Mouse (Mus musculus): ENCODE measurements at regions not wholly inside any gene's neighbourhood (a gene's known extent, or its start where the extent isn't known, plus 50 kb on each side); places are given as distances from the start of the nearest gene placed in this dataset.

DNA sequence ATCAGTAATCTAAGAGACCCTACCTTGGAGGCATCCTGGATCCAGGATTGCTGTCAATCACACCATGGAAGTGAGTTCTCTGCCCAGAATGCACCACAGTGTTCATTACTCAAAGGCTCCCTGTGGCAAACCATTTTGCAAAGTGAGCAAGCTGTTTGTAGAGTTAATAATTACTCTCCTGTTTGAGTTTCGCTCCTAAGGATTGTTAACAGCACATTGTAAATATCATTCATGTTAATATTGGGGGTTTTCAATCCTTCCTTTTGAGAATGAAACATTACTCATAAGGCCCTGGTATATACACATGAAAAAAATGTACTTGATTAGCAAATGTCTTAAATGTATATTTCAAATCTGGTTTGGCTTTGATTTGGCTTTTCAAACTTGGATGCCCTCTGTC lies 58.1 kb upstream of the Clstn2 start:
- DNase-seq: no peak

GRCm38 (mm10) chr9:98095064-98095790 lies 62.2 kb upstream of the Clstn2 start:
- DNase-seq: no peak

- peak; percentile 10 for DNase-seq
Observed at GRCm38 (mm10) chr9:98123390-98123789, 90.4 kb upstream of the Clstn2 start.

DNA sequence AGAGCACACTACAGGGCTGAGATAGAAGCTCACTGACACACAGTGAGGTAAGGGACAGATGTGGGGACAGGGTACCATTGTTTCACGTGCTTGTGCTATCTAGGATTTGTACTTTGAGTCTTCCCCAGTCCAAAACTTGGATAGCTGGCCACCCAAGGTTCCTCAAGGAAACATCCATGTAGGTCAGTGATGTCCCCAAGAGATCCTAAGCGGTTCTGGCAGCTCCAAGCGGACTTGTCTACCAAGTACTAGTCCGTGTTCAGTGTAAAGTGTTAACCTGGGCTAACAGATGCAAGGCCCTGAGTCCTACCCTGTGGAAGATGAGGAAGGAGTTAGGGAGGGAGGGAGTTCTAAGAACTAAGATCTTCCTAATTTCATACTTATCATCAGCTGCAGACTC lies 96.6 kb upstream of the Clstn2 start:
- no peak for DNase-seq

DNA sequence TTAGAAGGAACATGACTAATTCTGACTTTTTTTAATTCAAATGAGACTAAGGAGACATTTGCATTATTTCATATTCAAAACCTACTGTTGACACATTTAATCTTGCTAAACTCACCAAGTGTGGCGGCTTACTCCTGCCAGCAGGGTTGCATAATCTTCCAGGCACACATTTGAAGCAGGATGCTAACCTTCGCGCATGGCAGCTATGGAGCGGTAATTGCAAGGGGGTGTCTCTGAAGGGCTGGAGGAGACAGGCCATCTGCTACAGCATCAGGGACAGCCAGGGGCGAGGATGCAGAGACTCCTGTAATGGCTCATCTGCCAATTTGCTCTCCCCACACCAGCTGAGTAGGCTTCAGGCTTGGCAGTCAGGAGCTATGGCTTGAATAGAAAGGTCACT lies 97.9 kb upstream of the Clstn2 start:
- DNase-seq: no peak

- no peak for DNase-seq
Observed at GRCm38 (mm10) chr9:98140546-98140945, 107.6 kb upstream of the Clstn2 start.

DNA sequence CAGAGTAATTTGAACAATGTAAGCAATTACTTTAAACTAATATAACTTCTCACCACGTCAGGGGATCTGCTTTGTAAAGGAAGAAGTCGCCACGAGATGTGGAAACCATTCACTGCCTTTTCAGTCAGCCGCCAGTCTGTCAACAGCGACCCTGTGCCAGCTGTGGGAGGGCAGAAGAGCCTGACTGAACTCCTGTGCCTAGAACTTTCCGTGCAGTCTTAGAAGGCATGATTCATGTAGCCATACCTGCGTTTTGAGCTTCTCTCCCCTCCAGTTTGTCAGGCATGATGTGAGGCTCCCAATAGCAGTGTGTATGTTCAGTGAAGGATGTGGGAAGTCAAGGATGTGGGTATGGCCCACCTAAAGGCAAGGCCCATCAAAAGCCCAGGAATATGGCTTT lies 109.1 kb upstream of the Clstn2 start:
- no peak for DNase-seq

DNA sequence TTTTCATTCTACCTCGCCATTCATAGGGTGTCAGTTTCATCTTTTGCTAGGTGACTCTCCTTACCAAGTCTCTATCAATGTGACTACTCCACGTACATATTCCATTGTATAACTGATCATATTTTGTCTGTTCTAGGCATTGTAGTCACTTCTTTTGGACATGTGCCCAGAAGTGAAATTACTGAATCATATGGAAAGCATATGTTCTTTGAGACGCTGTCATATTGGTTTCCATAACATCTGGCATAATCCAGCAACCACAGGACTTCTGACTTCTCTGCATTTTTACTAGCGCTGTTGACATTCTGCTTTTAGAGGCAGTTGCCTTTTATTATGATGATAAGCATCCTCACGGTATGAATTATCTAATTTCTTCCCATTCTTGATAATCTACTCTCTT lies 113.9 kb upstream of the Clstn2 start:
- DNase-seq: no peak

- no peak for DNase-seq
Observed at GRCm38 (mm10) chr9:98158421-98158820, 125.4 kb upstream of the Clstn2 start.

GRCm38 (mm10) chr9:98164489-98164888 lies 122.7 kb upstream of the Nmnat3 start:
- no peak for DNase-seq

DNA sequence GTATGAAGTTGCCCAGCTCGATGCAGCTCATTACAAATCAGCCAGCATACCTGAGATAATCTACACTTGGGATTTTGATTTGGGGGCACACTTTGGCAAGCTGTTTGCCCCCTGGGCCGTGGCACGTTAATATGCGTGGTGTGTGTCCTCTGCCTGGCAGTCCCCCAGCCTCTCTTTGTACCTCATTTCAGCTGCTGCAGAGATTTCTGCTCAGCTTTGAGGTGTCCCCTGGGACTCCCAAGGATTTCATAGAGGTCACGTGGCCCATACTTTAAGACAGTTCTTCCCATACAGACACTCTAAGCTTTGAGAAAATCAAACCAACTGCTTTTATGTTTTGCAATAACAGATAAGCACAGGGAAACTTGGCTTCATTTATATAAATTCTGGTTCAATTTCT lies 113.2 kb upstream of the Nmnat3 start:
- DNase-seq: no peak

DNA sequence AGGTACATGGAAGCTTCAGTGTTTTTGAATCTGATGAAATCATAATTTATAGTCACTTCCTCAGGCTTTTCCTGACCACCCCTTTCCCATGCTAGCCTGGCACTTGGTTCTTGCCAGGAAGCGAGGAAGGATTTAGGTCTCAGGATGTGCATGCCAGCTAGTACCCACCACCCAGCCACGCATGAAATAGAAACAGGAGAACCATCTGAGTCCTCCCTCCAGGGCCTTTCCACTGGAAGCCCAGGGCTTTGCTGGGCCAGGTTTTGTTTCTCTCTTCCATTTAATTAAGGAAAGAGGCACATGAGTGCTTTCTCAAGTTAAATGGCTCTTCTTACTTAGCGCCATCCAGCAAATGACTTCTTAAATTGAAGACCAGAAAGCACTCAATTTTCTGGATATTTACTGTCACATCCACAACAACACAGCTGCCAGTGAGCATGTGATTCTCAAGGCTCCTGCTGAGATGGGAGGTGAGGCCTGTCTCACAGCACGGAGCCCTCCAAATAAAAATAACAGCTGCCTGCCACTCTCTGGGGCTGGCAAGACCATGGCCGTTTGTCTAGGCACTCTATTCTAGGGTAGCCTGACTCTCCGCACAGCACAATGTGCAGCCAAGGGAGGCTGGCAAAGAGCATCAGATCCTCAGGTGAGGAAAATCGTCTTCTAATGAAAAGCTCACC lies 110.4 kb upstream of the Nmnat3 start:
- no peak for DNase-seq

GRCm38 (mm10) chr9:98180766-98181165 lies 106.5 kb upstream of the Nmnat3 start:
- DNase-seq: no peak

GRCm38 (mm10) chr9:98186757-98187300 lies 100.4 kb upstream of the Nmnat3 start:
- no peak for DNase-seq

DNA sequence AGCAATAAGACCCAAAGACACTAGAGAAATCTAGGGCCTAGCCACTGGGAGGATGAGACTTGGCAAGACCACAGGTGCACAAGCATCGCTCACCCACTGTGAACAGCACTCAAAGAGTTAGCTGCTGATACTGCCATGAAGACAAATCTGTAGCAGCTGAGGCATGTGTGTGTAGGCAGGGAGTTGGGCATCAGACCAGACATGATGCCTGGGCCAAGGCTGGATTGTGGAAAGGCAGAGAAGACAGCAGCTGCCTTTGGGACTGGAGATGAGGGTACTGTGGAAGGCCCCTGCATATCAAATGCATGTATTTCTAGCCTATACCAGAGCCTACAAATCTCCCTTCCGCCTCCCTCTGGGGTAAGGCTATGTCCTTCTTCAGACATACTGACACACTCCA lies 92.9 kb upstream of the Nmnat3 start:
- DNase-seq: no peak

DNA sequence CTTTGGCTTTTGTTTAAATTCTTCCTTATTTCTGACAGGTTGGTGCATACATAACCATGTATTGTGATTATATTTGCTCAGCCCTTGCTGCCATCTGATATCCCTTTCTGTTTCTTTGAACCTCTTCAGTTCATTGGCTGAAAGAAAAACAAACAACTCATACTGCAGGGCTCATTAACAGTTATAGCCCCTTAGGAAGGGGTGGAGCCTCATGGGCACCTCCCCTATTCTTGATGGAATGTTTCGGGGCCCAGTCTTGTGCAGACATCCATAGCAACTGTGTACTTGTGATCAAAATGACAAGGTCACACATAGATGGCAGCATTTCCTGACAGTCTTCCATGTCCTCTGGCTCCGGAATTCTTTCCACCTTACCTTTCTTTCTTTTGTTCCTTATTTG lies 68.4 kb upstream of the Nmnat3 start:
- DNase-seq: no peak

GRCm38 (mm10) chr9:98220367-98220766 lies 66.9 kb upstream of the Nmnat3 start:
- DNase-seq: no peak

DNA sequence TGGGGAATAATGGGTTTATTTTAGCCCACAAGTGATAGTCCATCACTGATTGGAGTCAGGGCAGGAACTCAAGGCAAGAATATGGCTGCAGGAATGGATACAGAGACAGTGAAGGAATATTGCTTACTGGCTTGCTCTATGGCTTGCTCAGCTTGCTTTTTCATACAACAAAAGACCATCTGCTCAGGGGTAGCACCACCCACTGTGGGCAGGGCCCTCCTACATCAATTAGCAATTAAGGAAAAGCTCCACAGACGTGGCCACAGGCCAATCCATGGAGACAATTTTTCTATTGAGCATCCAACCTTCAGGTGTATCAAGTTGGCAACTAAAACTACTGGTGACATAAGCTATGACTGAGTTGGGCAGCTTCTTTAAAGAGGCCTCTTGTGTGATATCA lies 65.5 kb upstream of the Nmnat3 start:
- no peak for DNase-seq

- DNase-seq: no peak
Observed at GRCm38 (mm10) chr9:98228226-98228625, 59.0 kb upstream of the Nmnat3 start.

GRCm38 (mm10) chr9:98228907-98229306 lies 58.3 kb upstream of the Nmnat3 start:
- DNase-seq: no peak

GRCm38 (mm10) chr9:98234731-98235130 lies 52.5 kb upstream of the Nmnat3 start:
- peak; percentile 2 for DNase-seq

Data from lung, postnatal 14 days (tissue).